Mouse (Mus musculus) heart, embryonic 16.5 days (tissue): ENCODE results near the gene Ptpa. TPM values are rescaled to one million over a fixed set of nuclear protein-coding genes. Genes with fewer than 3 reads are reported as not detected.
A peak's percentile ranks its signal among the peaks of the same experiment; 100 is the strongest.

Source experiments
- ATAC-seq: fragments of 200-750 bp; cut with Nextera tagmentation; replicated peaks from 2 replicates; pipeline ENCODE4 v1.8.0; 2017; ENCODE audit warnings: moderate number of reproducible peaks; ENCODE audit not compliant: insufficient read depth, low FRiP score; ENCODE audit errors: extremely low read depth
- H3K27ac ChIP-seq: fragments of 300-500 bp; sonication (generic); 2 replicates; pipeline ENCODE4 v1.5.1; 2014; ENCODE audit warnings: mild to moderate bottlenecking, low read length, control low read depth, moderate library complexity
- H3K27me3 ChIP-seq: fragments of 300-500 bp; sonication (generic); 2 replicates; pipeline ENCODE4 v1.6.1; 2014; ENCODE audit warnings: low read length, mixed read lengths; ENCODE audit not compliant: control insufficient read depth, insufficient read depth
- H3K36me3 ChIP-seq: fragments of 300-500 bp; sonication (generic); 2 replicates; pipeline ENCODE4 v1.6.1; 2014; ENCODE audit not compliant: control insufficient read depth, insufficient read depth
- H3K4me1 ChIP-seq: fragments of 300-500 bp; sonication (generic); 2 replicates; pipeline ENCODE4 v1.6.1; 2014; ENCODE audit warnings: low read length, mixed read lengths; ENCODE audit not compliant: control insufficient read depth, insufficient read depth
- H3K4me2 ChIP-seq: fragments of 300-500 bp; sonication (generic); 2 replicates; pipeline ENCODE4 v1.6.1; 2014; ENCODE audit warnings: low read depth, mild to moderate bottlenecking, control low read depth, low read length
- H3K4me3 ChIP-seq: fragments of 300-500 bp; sonication (generic); 2 replicates; pipeline ENCODE4 v1.5.1; 2014; ENCODE audit warnings: mild to moderate bottlenecking, control low read depth, low read length
- H3K9ac ChIP-seq: fragments of 300-500 bp; sonication (generic); 2 replicates; pipeline ENCODE4 v1.6.1; 2014; ENCODE audit warnings: low read length, control low read depth
- H3K9me3 ChIP-seq: fragments of 300-500 bp; sonication (generic); replicated peaks from 2 replicates; pipeline ENCODE4 v1.6.1; 2016; ENCODE audit warnings: low read length; ENCODE audit not compliant: control insufficient read depth
- WGBS: fragments of 180-500 bp; shearing (Covaris S2); extraction: QIAGEN DNeasy Blood & Tissue Kit; methylation state at CpG from one replicate; pipeline ENCODE4 v1.1.7; 2014; 5-methylcytosine and 5-hydroxymethylcytosine counted together
- polyA plus RNA-seq: library from polyadenylated mRNA; unstranded; fragments of >200 nt; fragmentation: Nextera tagmentation; extraction: Ambion mirVana; gene quantifications from 2 replicates; pipeline ENCODE4 v1.2.1, GENCODE M21; 2015

The Ptpa gene
- polyA plus RNA-seq, result 125 and 126 TPM in 2 replicates

- H3K4me2 ChIP-seq, result peak within 1 kb of the TSS; percentile 70
- under 1% methylated on average over 61 of the region's 67 CpGs for WGBS
- ATAC-seq, result peak; percentile 89
Measured at GRCm38 (mm10) chr2:30415936-30416648, at the start of gene Ptpa. Gene Ptpa (plus strand): TSS chr2:30416039.

GRCm38 (mm10) chr2:30366203-30366602 lies 49.6 kb upstream of the Ptpa start:
- peak overlapping the region; percentile 91 for H3K27ac ChIP-seq
- no peak overlapping the region for H3K4me3 ChIP-seq
- 18% methylated on average over 5 of the region's 5 CpGs for WGBS
- H3K9me3 ChIP-seq, result no peaks in the 10 kb centered on the region; the same call in 1 of the 2 replicates
- H3K9ac ChIP-seq, result no peak overlapping the region
- H3K4me2 ChIP-seq, result peak overlapping the region; percentile 91
- H3K27me3 ChIP-seq, result no peaks in the 10 kb centered on the region
- peaks cover 36% of the 10 kb centered on the region for H3K36me3 ChIP-seq
- H3K4me1 ChIP-seq, result peaks cover 19% of the 10 kb centered on the region
- no peak for ATAC-seq

More at GRCm38 (mm10) chr2:30415936-30416648, at the start of gene Ptpa:
- peaks cover 26% of the 10 kb centered on the region for H3K4me1 ChIP-seq
- no peaks in the 10 kb centered on the region for H3K36me3 ChIP-seq
- peak within 1 kb of the TSS; percentile 97 for H3K27ac ChIP-seq
- no peaks in the 10 kb centered on the region for H3K27me3 ChIP-seq
- H3K4me3 ChIP-seq, result peak within 1 kb of the TSS; percentile 89
- peak within 1 kb of the TSS; percentile 98 for H3K9ac ChIP-seq
- no peaks in the 10 kb centered on the region for H3K9me3 ChIP-seq

- H3K9me3 ChIP-seq, result no peaks in the 10 kb centered on the region
- no peaks in the 10 kb centered on the region for H3K27me3 ChIP-seq
- WGBS, result 87% methylated on average over 8 of the region's 8 CpGs
- H3K36me3 ChIP-seq, result peaks cover 79% of the 10 kb centered on the region
- no peak overlapping the region for H3K27ac ChIP-seq
- no peak overlapping the region for H3K9ac ChIP-seq
- no peak overlapping the region for H3K4me2 ChIP-seq
- no peak for ATAC-seq
- peaks cover 1% of the 10 kb centered on the region for H3K4me1 ChIP-seq
- H3K4me3 ChIP-seq, result no peak overlapping the region
Measured at GRCm38 (mm10) chr2:30371544-30371943, 44.3 kb upstream of the Ptpa start.

- Histone ChIP-seq H3K27me3 (no peaks in the 10 kb centered on the region), H3K9me3 (no peaks in the 10 kb centered on the region), H3K36me3 (peaks cover 85% of the 10 kb centered on the region), H3K9ac (no peak overlapping the region), H3K4me3 (no peak overlapping the region), H3K4me1 (no peaks in the 10 kb centered on the region), H3K27ac (no peak overlapping the region), H3K4me2 (no peak overlapping the region)
- ATAC-seq, result no peak
- 93% methylated on average over 5 of the region's 5 CpGs for WGBS
Measured at GRCm38 (mm10) chr2:30372726-30373125, 43.1 kb upstream of the Ptpa start.

- H3K36me3 ChIP-seq, result peaks cover 74% of the 10 kb centered on the region
- H3K4me1 ChIP-seq, result no peaks in the 10 kb centered on the region
- ATAC-seq, result no peak
Measured at GRCm38 (mm10) chr2:30375893-30376292, 39.9 kb upstream of the Ptpa start.

GRCm38 (mm10) chr2:30377721-30378120 lies 38.1 kb upstream of the Ptpa start:
- Histone ChIP-seq H3K4me2 (no peak overlapping the region), H3K4me1 (no peaks in the 10 kb centered on the region), H3K27ac (no peak overlapping the region), H3K36me3 (peaks cover 73% of the 10 kb centered on the region), H3K9ac (no peak overlapping the region), H3K27me3 (no peaks in the 10 kb centered on the region), H3K9me3 (no peaks in the 10 kb centered on the region), H3K4me3 (no peak overlapping the region)
- ATAC-seq, result no peak
- WGBS, result 75% methylated on average over 5 of the region's 5 CpGs

More at GRCm38 (mm10) chr2:30375893-30376292, 39.9 kb upstream of the Ptpa start:
- Histone ChIP-seq H3K4me3 (no peak overlapping the region), H3K9ac (no peak overlapping the region), H3K4me2 (no peak overlapping the region), H3K9me3 (no peaks in the 10 kb centered on the region), H3K27ac (no peak overlapping the region), H3K27me3 (no peaks in the 10 kb centered on the region)
- WGBS, result 93% methylated on average over 10 of the region's 10 CpGs

- Histone ChIP-seq H3K27ac (no peak overlapping the region), H3K9me3 (no peaks in the 10 kb centered on the region), H3K4me3 (no peak overlapping the region), H3K9ac (no peak overlapping the region), H3K36me3 (peaks cover 73% of the 10 kb centered on the region), H3K4me1 (no peaks in the 10 kb centered on the region), H3K4me2 (no peak overlapping the region), H3K27me3 (no peaks in the 10 kb centered on the region)
- 78% methylated on average over 7 of the region's 7 CpGs for WGBS
- no peak for ATAC-seq
Measured at GRCm38 (mm10) chr2:30379307-30379706, 36.5 kb upstream of the Ptpa start.

- Histone ChIP-seq H3K9me3 (no peaks in the 10 kb centered on the region), H3K9ac (no peak overlapping the region), H3K4me3 (no peak overlapping the region), H3K36me3 (peaks cover 67% of the 10 kb centered on the region), H3K27me3 (no peaks in the 10 kb centered on the region), H3K4me1 (no peaks in the 10 kb centered on the region), H3K4me2 (no peak overlapping the region), H3K27ac (no peak overlapping the region)
- 84% methylated on average over 10 of the region's 10 CpGs for WGBS
- no peak for ATAC-seq
Measured at GRCm38 (mm10) chr2:30380564-30381376, 35.1 kb upstream of the Ptpa start.

GRCm38 (mm10) chr2:30381377-30381725 lies 34.5 kb upstream of the Ptpa start:
- H3K4me3 ChIP-seq, result no peak overlapping the region
- WGBS, result 90% methylated on average over 4 of the region's 4 CpGs
- H3K4me2 ChIP-seq, result no peak overlapping the region
- H3K4me1 ChIP-seq, result no peaks in the 10 kb centered on the region
- H3K27ac ChIP-seq, result no peak overlapping the region
- no peak overlapping the region for H3K9ac ChIP-seq
- H3K27me3 ChIP-seq, result no peaks in the 10 kb centered on the region
- H3K9me3 ChIP-seq, result no peaks in the 10 kb centered on the region
- no peak for ATAC-seq
- peaks cover 61% of the 10 kb centered on the region for H3K36me3 ChIP-seq
